Mouse (Mus musculus): ENCODE data around the gene Atl3.

DNA sequence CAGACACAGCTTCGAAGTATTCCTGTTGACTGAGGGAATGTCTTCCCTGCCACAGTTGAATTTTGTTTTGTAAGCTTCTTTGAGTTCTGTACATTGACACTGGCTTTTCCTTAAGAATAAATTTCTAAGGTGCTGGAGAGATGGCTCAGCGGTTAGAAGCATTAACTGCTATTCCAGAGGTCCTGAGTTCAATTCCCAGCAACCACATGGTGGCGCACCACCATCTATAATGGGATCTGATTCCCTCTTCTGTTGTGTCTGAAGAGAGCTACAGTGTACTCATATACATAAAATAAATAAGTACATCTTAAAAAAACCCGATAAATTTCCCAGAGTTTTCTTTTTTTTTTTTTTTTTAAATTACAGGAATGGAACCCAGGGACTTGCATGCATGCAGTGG is 14.2 kb downstream of the Atl3 start:
- peak; percentile 52 for TF ChIP-seq CTCF (IDR thresholded peaks at IDR 0.05)
- no peak for TF ChIP-seq EP300 (IDR thresholded peaks at IDR 0.05; ENCODE audit: insufficient read depth, low read depth, low read length)

Data from heart, adult 2 months (tissue).